Mouse (Mus musculus) intestine, embryonic 14.5 days (tissue): ENCODE data around the gene Wbp1l. TPM values are rescaled to one million over a fixed set of nuclear protein-coding genes. Genes with fewer than 3 reads are reported as not detected.

ENCODE experiments used
- ATAC-seq: fragments of 200-750 bp; cut with Nextera tagmentation; replicated peaks from 2 replicates; pipeline ENCODE4 v1.8.0; 2017; ENCODE audit warnings: low read depth, moderate number of reproducible peaks, moderate TSS enrichment, moderate library complexity; ENCODE audit not compliant: low FRiP score, low TSS enrichment
- DNase-seq: peaks from one replicate; pipeline ENCODE4 v3.0.0-alpha.2; 2018; ENCODE audit warnings: low spot score
- H3K27ac ChIP-seq: fragments of 300-500 bp; sonication (generic); 2 replicates; pipeline ENCODE4 v1.5.1; 2014; ENCODE audit warnings: low read depth, mild to moderate bottlenecking, control low read depth
- H3K27me3 ChIP-seq: fragments of 300-500 bp; sonication (generic); replicated peaks from 2 replicates; pipeline ENCODE4 v1.6.1; 2014; ENCODE audit warnings: low read length, control low read depth; ENCODE audit not compliant: control insufficient read depth, insufficient read depth
- H3K36me3 ChIP-seq: fragments of 300-500 bp; sonication (generic); 2 replicates; pipeline ENCODE4 v1.6.1; 2014; ENCODE audit warnings: low read length, control low read depth; ENCODE audit not compliant: control insufficient read depth, insufficient read depth
- H3K4me1 ChIP-seq: fragments of 300-500 bp; sonication (generic); replicated peaks from 2 replicates; pipeline ENCODE4 v1.6.1; 2014; ENCODE audit warnings: low read length, control low read depth, mixed read lengths; ENCODE audit not compliant: control insufficient read depth, insufficient read depth
- H3K4me2 ChIP-seq: fragments of 300-500 bp; sonication (generic); 2 replicates; pipeline ENCODE4 v1.6.1; 2014; ENCODE audit warnings: low read length
- H3K4me3 ChIP-seq: fragments of 300-500 bp; sonication (generic); 2 replicates; pipeline ENCODE4 v1.5.1; 2014; ENCODE audit warnings: low read depth, low read length, control low read depth, mixed read lengths
- H3K9ac ChIP-seq: fragments of 300-500 bp; sonication (generic); 2 replicates; pipeline ENCODE4 v1.6.1; 2014; ENCODE audit warnings: mild to moderate bottlenecking, low read length
- H3K9me3 ChIP-seq: fragments of 300-500 bp; sonication (generic); 2 replicates; pipeline ENCODE4 v1.6.1; 2016; ENCODE audit warnings: low read length, control low read depth; ENCODE audit not compliant: control insufficient read depth
- WGBS: fragments of 180-500 bp; shearing (Covaris S2); extraction: QIAGEN DNeasy Blood & Tissue Kit; methylation state at CpG from one replicate; pipeline ENCODE4 v1.1.7; 2014; 5-methylcytosine and 5-hydroxymethylcytosine counted together
- polyA plus RNA-seq: library from polyadenylated mRNA; unstranded; fragments of >200 nt; fragmentation: Nextera tagmentation; extraction: Ambion mirVana; gene quantifications from 2 replicates; pipeline ENCODE4 v1.2.1, GENCODE M21; 2014

Gene Wbp1l
- polyA plus RNA-seq, 1 experiment from 2014 or later: 40.2 TPM

DNA sequence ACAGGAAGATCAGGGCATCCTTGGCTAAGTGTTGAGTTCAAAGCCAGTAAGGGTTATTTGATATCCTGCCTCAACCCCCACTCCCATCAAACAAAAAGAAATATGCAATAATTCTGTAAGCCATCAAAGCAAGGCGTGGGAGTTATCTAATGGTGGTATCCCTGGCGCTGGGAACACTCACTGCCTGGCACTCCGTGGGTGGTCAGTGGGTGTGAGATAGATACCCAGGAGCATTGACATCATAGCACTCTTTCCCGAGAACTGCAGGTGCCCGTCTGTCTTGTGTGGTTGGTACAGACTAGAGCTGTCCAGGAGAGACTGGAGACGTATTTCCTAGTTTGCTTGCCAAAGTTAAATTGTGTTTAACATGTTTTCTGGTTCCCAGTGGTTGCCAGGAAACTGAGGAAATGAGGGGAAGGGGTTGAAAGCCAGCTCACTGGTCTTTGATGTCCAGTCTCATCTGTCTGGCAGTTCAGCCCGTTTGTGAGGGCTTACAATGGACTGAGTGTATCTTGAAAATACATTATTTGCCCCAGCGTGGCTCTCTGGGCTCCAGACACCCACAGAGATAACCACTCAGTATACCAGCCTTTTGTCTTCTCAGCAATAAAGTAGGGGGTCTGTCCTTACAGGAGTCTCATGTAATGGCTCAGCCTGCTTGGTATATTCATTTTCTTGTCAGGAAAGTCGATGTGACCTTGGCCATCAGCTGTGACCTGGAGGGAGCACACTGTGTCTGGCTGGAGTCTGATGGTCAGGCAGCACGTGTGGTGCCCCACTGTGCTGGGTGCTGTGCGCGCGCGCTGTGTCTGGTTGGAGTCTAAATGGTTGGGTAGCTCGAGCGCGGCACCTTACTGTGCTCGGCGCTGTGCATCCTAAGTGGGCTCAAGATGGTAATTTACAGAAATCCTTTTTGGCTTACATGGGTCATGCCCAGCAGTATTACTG, 22.6 kb downstream of the Wbp1l start:
- peaks cover 6% of the 10 kb centered on the region; the same call in 1 of the 2 replicates for H3K36me3 ChIP-seq
- no peak overlapping the region for H3K9ac ChIP-seq
- DNase-seq: peak; percentile 46
- H3K4me3 ChIP-seq: no peak overlapping the region
- H3K27ac ChIP-seq: no peak overlapping the region
- no peak overlapping the region for H3K4me2 ChIP-seq
- WGBS: 73% methylated on average over 19 of the region's 19 CpGs
- no peak; the same call in 1 of the 2 replicates for ATAC-seq
- peaks cover 60% of the 10 kb centered on the region for H3K4me1 ChIP-seq
- no peaks in the 10 kb centered on the region for H3K27me3 ChIP-seq
- H3K9me3 ChIP-seq: no peaks in the 10 kb centered on the region

DNA sequence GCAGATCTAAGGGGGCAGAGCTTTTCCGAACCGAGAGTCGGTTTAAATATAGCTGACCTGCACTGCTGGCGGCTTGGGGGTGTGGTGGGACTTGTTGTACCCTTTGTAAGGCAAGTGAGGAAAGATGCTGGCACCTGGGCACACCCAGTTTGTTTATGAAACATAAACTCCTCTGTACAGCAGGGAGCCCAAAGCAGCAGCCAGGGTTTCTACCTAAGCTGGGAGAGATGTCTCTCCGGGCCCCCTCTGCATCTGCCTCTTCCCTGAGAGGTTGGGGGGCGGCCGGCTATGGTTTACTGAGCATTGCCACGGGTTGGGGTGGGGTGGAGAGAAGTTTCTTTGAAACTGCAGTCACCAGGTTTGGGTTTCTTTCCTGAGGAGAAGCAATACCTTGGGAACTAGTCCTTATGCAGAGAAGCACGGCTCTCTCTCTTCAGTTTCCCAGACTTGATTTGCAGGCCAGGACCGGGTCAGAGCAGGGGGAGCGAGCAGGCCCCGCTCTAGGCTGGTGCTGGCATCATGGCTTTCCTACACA, 23.8 kb downstream of the Wbp1l start:
- peak overlapping the region; percentile 25; the same call in 1 of the 2 replicates for H3K9ac ChIP-seq
- peaks cover 6% of the 10 kb centered on the region; the same call in 1 of the 2 replicates for H3K36me3 ChIP-seq
- WGBS: 26% methylated on average over 12 of the region's 12 CpGs
- ATAC-seq: no peak
- H3K4me3 ChIP-seq: peak overlapping the region; percentile 37
- peaks cover 60% of the 10 kb centered on the region for H3K4me1 ChIP-seq
- peak overlapping the region; percentile 82 for H3K27ac ChIP-seq
- H3K4me2 ChIP-seq: peak overlapping the region; percentile 61
- no peak for DNase-seq
- H3K9me3 ChIP-seq: no peaks in the 10 kb centered on the region
- no peaks in the 10 kb centered on the region for H3K27me3 ChIP-seq

DNA sequence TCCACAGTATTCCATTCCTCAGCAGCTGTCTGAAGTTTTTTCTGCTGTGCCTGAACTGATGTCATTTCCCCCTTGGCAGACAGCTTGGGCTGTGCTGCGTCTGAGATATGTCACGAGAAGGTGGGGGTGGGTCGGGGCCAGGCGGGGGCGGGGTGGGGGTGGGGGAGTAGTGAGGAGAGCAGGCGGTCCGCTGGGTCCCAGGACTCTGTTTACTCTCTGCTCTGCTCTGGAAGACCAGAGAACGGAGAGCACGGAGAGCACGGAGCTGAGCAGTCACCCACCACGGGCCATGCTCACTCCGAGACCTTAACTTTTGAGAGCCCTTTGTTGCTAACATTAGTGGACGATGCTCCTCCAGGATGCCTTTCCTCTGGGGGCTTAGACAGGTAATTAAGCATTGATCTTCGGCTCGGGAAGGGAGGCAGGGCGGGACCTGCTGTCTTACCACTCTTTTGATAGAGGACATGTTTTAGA, 24.3 kb downstream of the Wbp1l start:
- 2% methylated on average over 16 of the region's 16 CpGs for WGBS
- DNase-seq: peak; percentile 73
- Histone ChIP-seq H3K4me2 (peak overlapping the region; percentile 61), H3K9ac (peak overlapping the region; percentile 48), H3K4me1 (peaks cover 60% of the 10 kb centered on the region), H3K4me3 (peak overlapping the region; percentile 37), H3K9me3 (no peaks in the 10 kb centered on the region), H3K27ac (peak overlapping the region; percentile 82), H3K36me3 (peaks cover 6% of the 10 kb centered on the region; the same call in 1 of the 2 replicates), H3K27me3 (no peaks in the 10 kb centered on the region)
- peak; percentile 61 for ATAC-seq

DNA sequence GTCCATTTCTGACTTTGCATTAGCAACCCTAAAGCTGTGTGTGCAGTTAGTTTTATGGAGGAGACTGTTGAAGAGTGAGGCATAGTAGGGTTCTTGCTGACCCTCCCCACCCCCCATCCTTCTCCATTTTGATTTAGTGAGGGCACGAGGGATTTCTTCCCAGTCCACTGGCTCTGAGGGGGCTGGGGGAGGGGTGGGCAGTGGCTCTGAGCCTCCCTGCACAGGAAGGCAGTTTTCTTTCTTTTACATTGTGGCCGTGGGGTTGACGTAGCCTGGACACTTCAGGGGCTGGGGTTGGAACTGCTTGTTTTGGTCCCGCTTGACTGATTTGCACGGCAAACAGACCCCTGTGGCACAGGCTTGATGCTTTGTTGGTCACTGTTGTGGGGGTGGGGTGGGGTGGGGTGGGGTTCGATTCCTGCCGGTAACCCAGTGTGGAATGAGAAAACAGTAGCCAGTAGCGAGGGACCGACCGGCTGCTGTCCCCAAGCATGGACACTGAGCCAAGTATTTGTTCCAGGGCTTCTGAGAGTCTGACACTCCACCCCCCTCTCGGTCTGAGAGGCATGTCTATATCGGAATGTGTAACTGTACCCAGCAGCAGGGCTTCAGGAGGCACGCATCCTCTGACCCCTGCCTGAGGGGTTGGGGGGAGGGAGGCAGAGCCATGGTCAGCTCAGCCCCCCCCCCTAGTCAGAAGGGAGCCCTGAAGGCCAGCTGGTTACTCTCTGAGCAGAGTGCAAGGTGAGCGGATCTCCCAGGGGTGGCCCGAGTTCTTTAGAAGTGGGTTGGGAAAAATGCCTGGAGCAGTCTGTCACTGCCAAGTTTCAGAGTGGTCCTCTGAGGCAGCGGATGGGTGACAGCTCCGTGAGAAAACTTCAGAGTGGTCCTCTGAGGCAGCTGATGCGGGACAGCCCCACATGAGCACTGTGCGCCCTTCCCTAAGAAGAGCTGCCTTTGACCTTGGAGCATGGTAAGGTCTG, 25.2 kb downstream of the Wbp1l start:
- Histone ChIP-seq H3K4me1 (peaks cover 56% of the 10 kb centered on the region), H3K27ac (peak overlapping the region; percentile 82), H3K4me2 (peak overlapping the region; percentile 61), H3K36me3 (peaks cover 6% of the 10 kb centered on the region; the same call in 1 of the 2 replicates), H3K27me3 (no peaks in the 10 kb centered on the region), H3K4me3 (peak overlapping the region; percentile 37), H3K9ac (peak overlapping the region; percentile 48), H3K9me3 (no peaks in the 10 kb centered on the region)
- no peak for DNase-seq
- WGBS: 25% methylated on average over 19 of the region's 19 CpGs
- 0 out of 2 replicates have a peak, but pooled peaks have one; percentile 34 for ATAC-seq

DNA sequence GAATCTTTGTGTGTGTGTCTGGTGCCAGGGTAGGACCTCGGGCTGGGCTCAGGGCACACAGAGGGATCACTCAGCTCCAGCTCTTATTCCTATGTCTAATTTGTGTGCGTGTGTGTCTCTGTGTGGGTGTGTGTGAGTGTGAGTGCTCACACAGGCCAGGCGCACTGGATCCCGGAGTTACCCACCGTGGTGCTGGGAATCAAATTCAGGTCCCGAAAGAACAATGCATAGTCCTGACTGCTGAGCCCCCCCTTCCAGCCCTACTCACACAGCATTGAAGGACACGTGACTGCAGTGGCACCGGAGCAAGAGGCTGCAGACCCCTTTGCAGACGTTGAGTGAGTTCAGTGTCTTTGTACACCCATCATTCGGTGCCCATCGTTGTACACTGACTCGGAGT, 26.1 kb downstream of the Wbp1l start:
- peak overlapping the region; percentile 82; the same call in 1 of the 2 replicates for H3K27ac ChIP-seq
- no peak for ATAC-seq
- peaks cover 6% of the 10 kb centered on the region; the same call in 1 of the 2 replicates for H3K36me3 ChIP-seq
- H3K4me2 ChIP-seq: peak overlapping the region; percentile 61; the same call in 1 of the 2 replicates
- no peak overlapping the region for H3K4me3 ChIP-seq
- H3K27me3 ChIP-seq: no peaks in the 10 kb centered on the region
- no peak overlapping the region for H3K9ac ChIP-seq
- no peaks in the 10 kb centered on the region for H3K9me3 ChIP-seq
- WGBS: 91% methylated on average over 12 of the region's 12 CpGs
- H3K4me1 ChIP-seq: peaks cover 47% of the 10 kb centered on the region
- no peak for DNase-seq

DNA sequence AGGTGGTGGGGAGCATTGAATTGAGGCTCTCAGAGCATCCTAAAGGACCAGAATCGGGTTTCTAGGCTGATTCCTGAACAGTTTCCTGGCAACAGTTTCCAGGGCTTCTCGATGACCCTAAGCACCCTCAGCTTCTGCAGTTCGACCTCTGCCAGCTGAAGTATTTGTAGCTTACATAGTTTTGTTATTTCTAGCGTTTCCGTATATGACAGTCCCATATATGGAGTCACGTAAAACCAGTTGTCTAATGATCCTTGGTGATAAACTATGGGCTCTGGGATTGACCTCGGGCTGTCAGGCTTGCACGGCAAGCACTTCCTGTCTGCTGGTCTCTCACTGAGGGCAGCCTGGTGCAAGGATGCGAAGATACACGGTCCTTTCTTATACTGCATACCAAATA, 26.6 kb downstream of the Wbp1l start:
- 0 out of 2 replicates have a peak overlapping the region, but pooled peaks have one; percentile 61 for H3K4me2 ChIP-seq
- ATAC-seq: no peak
- H3K9me3 ChIP-seq: no peaks in the 10 kb centered on the region
- H3K27ac ChIP-seq: peak overlapping the region; percentile 14; the same call in 1 of the 2 replicates
- H3K9ac ChIP-seq: no peak overlapping the region
- no peaks in the 10 kb centered on the region for H3K27me3 ChIP-seq
- H3K36me3 ChIP-seq: peaks cover 6% of the 10 kb centered on the region; the same call in 1 of the 2 replicates
- 39% methylated on average over 10 of the region's 10 CpGs for WGBS
- DNase-seq: no peak
- H3K4me3 ChIP-seq: no peak overlapping the region
- peaks cover 45% of the 10 kb centered on the region for H3K4me1 ChIP-seq

DNA sequence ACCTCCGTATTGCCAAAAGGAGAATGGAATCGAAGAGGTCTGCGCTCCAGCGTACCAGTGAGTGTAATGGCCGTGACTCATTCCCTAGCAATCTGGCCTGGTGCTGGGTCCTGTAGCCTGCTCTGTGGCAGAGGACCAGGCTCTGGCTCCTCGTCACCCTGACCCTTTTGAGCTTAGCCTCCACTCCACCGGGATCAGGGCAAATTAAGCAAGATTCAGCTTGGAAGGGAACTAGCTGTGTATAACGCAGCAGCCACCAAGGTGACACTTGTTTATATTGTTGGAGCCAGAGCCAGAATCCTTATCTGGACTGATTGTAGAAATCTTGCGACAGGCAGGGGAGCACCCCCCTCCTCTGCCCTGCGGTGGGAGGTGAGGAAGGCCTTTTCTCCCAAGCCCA, 29.5 kb downstream of the Wbp1l start:
- Histone ChIP-seq H3K4me1 (peaks cover 24% of the 10 kb centered on the region), H3K4me2 (no peak overlapping the region), H3K9ac (no peak overlapping the region), H3K27ac (no peak overlapping the region), H3K9me3 (no peaks in the 10 kb centered on the region), H3K4me3 (no peak overlapping the region), H3K36me3 (peaks cover 6% of the 10 kb centered on the region; the same call in 1 of the 2 replicates), H3K27me3 (no peaks in the 10 kb centered on the region)
- DNase-seq: no peak
- WGBS: 54% methylated on average over 10 of the region's 10 CpGs
- no peak for ATAC-seq

DNA sequence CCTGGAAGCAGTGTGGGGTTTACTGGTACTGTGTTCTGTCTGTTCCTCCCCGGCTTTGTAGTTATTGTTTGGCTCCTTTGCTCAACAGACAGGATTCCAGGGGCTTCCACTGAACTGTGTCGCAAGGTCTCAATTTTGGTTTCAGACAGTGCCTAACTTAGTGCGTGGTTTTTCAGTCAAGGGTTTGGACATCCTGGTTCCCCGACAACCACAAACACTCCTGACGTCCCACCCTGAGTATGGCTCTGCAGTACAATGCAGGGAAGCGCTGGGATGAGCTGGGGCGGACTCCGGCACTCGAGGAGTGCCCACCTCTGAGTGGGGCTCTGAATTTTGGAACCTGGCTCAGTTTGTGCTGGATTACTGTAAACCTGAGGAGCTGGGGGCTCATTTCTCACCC, 30.9 kb downstream of the Wbp1l start:
- no peak overlapping the region for H3K27ac ChIP-seq
- ATAC-seq (no peak), DNase-seq (no peak)
- H3K9me3 ChIP-seq: no peaks in the 10 kb centered on the region
- H3K36me3 ChIP-seq: peaks cover 6% of the 10 kb centered on the region; the same call in 1 of the 2 replicates
- 73% methylated on average over 9 of the region's 9 CpGs for WGBS
- H3K4me1 ChIP-seq: peaks cover 13% of the 10 kb centered on the region
- no peaks in the 10 kb centered on the region for H3K27me3 ChIP-seq
- H3K9ac ChIP-seq: no peak overlapping the region
- no peak overlapping the region for H3K4me3 ChIP-seq
- H3K4me2 ChIP-seq: no peak overlapping the region
